Mouse (Mus musculus) hindbrain, postnatal 0 days (tissue): ENCODE results near the gene Spata7. TPM values are rescaled to one million over a fixed set of nuclear protein-coding genes. Genes with fewer than 3 reads are reported as not detected.
"Not testable (repeated sequence)": the region's sequence is repeated elsewhere in the genome, so short reads cannot be mapped to it uniquely, and the experiment has no call there.

Experiments
- ATAC-seq: fragments of 200-750 bp; cut with Nextera tagmentation; 2 replicates; pipeline ENCODE4 v1.8.0; 2017; ENCODE audit warnings: mild to moderate bottlenecking, moderate TSS enrichment, moderate library complexity
- DNase-seq: peaks from one replicate; pipeline ENCODE4 v3.0.0-alpha.2; 2015; ENCODE audit warnings: low spot score
- H3K27ac ChIP-seq: fragments of 300-500 bp; sonication (generic); 2 replicates; pipeline ENCODE4 v1.5.1; 2014; ENCODE audit warnings: mild to moderate bottlenecking
- H3K27me3 ChIP-seq: fragments of 300-500 bp; sonication (generic); 2 replicates; pipeline ENCODE4 v1.6.1; 2014; ENCODE audit warnings: low read length, mixed read lengths; ENCODE audit not compliant: insufficient read depth
- H3K36me3 ChIP-seq: fragments of 300-500 bp; sonication (generic); 2 replicates; pipeline ENCODE4 v1.6.1; 2014; ENCODE audit warnings: low read length, mixed read lengths; ENCODE audit not compliant: insufficient read depth
- H3K4me1 ChIP-seq: fragments of 300-500 bp; sonication (generic); 2 replicates; pipeline ENCODE4 v1.6.1; 2014; ENCODE audit warnings: antibody characterized with exemption, low read length, mixed read lengths; ENCODE audit not compliant: insufficient read depth
- H3K4me2 ChIP-seq: fragments of 300-500 bp; sonication (generic); 2 replicates; pipeline ENCODE4 v1.6.1; 2014; ENCODE audit warnings: low read depth, mild to moderate bottlenecking, low read length, moderate library complexity, mixed read lengths
- H3K4me3 ChIP-seq: fragments of 300-500 bp; sonication (generic); 2 replicates; pipeline ENCODE4 v1.5.1; 2014; ENCODE audit warnings: low read length
- H3K9ac ChIP-seq: fragments of 300-500 bp; sonication (generic); replicated peaks from 2 replicates; pipeline ENCODE4 v1.6.1; 2014; ENCODE audit warnings: mild to moderate bottlenecking, low read length, moderate library complexity, mixed read lengths
- H3K9me3 ChIP-seq: fragments of 300-500 bp; sonication (generic); 2 replicates; pipeline ENCODE4 v1.6.1; 2016; ENCODE audit warnings: low read length, mixed read lengths
- CTCF ChIP-seq: IDR thresholded peaks from 2 replicates; pipeline ENCODE4 v1.5.1; 2016; ENCODE audit warnings: antibody characterized with exemption, control low read depth, low read depth
- WGBS: fragments of 180-500 bp; shearing (Covaris S2); extraction: QIAGEN DNeasy Blood & Tissue Kit; methylation state at CpG from one replicate; pipeline ENCODE4 v1.1.7; 2014; 5-methylcytosine and 5-hydroxymethylcytosine counted together
- polyA plus RNA-seq: library from polyadenylated mRNA; unstranded; fragments of >200 nt; fragmentation: Nextera tagmentation; extraction: Ambion mirVana; gene quantifications from 2 replicates; pipeline ENCODE4 v1.2.1, GENCODE M21; 2015
- total RNA-seq: library from RNA; depleted of rRNA; stranded (reverse); fragments of >200 nt; gene quantifications from 2 replicates; pipeline ENCODE4 v1.2.3, GENCODE M21; 2014

The Spata7 gene
- total and polyA plus RNA-seq, 2 experiments from 2014 or later, result 34.0 to 35.0 TPM

- Histone ChIP-seq H3K4me2 (no peak overlapping the region), H3K9me3 (no peaks in the 10 kb centered on the region), H3K27me3 (no peaks in the 10 kb centered on the region), H3K9ac (no peak overlapping the region), H3K36me3 (no peaks in the 10 kb centered on the region), H3K27ac (no peak overlapping the region), H3K4me3 (no peak overlapping the region), H3K4me1 (no peaks in the 10 kb centered on the region)
- ATAC-seq (peak; percentile 45; the same call in 1 of the 2 replicates), DNase-seq (no peak)
- no peak for TF ChIP-seq CTCF
- 49% methylated on average over 5 of the region's 5 CpGs for WGBS
Measured at GRCm38 (mm10) chr12:98606595-98607290, 21.2 kb upstream of the Spata7 start.

GRCm38 (mm10) chr12:98610341-98610740, 17.6 kb upstream of the Spata7 start:
- no peak for TF ChIP-seq CTCF
- Histone ChIP-seq H3K4me3 (no peak overlapping the region), H3K9ac (no peak overlapping the region), H3K9me3 (no peaks in the 10 kb centered on the region), H3K27me3 (no peaks in the 10 kb centered on the region), H3K4me2 (no peak overlapping the region), H3K4me1 (no peaks in the 10 kb centered on the region), H3K36me3 (no peaks in the 10 kb centered on the region), H3K27ac (no peak overlapping the region)
- 79% methylated on average over 3 of the region's 3 CpGs for WGBS
- DNase-seq, result no peak
- no peak for ATAC-seq

GRCm38 (mm10) chr12:98614910-98615508, 12.9 kb upstream of the Spata7 start:
- Histone ChIP-seq H3K4me2 (no peak overlapping the region), H3K4me3 (no peak overlapping the region), H3K36me3 (no peaks in the 10 kb centered on the region), H3K27ac (no peak overlapping the region; the same call in 1 of the 2 replicates), H3K4me1 (no peaks in the 10 kb centered on the region), H3K9ac (0 out of 2 replicates have a peak overlapping the region, but pooled peaks have one; percentile 21), H3K9me3 (no peaks in the 10 kb centered on the region), H3K27me3 (no peaks in the 10 kb centered on the region)
- DNase-seq (no peak), ATAC-seq (peak; percentile 53; the same call in 1 of the 2 replicates)
- 77% methylated on average over 3 of the region's 3 CpGs for WGBS
- no peak for TF ChIP-seq CTCF

GRCm38 (mm10) chr12:98615746-98616145, 12.2 kb upstream of the Spata7 start:
- no peak overlapping the region for H3K9ac ChIP-seq
- H3K4me2 ChIP-seq, result no peak overlapping the region
- no peaks in the 10 kb centered on the region for H3K4me1 ChIP-seq
- no peak for TF ChIP-seq CTCF
- no peaks in the 10 kb centered on the region for H3K27me3 ChIP-seq
- WGBS, result 24% methylated on average over 5 of the region's 5 CpGs
- no peaks in the 10 kb centered on the region for H3K9me3 ChIP-seq
- H3K4me3 ChIP-seq, result no peak overlapping the region
- H3K36me3 ChIP-seq, result no peaks in the 10 kb centered on the region
- H3K27ac ChIP-seq, result no peak overlapping the region
- ATAC-seq (peak; percentile 72; the same call in 1 of the 2 replicates), DNase-seq (peak; percentile 42)

GRCm38 (mm10) chr12:98619496-98619895, 8.5 kb upstream of the Spata7 start:
- H3K9ac ChIP-seq, result no peak overlapping the region
- no peaks in the 10 kb centered on the region for H3K36me3 ChIP-seq
- H3K27ac ChIP-seq, result no peak overlapping the region
- no peaks in the 10 kb centered on the region for H3K9me3 ChIP-seq
- no peak for DNase-seq
- H3K4me2 ChIP-seq, result no peak overlapping the region
- no peaks in the 10 kb centered on the region for H3K27me3 ChIP-seq
- 32% methylated on average over 2 of the region's 2 CpGs for WGBS
- no peak for ATAC-seq
- no peak overlapping the region for H3K4me3 ChIP-seq
- no peak for TF ChIP-seq CTCF
- H3K4me1 ChIP-seq, result no peaks in the 10 kb centered on the region

- not testable (repeated sequence) for H3K4me1 ChIP-seq, H3K9ac ChIP-seq, H3K27me3 ChIP-seq, H3K4me2 ChIP-seq, H3K36me3 ChIP-seq, H3K9me3 ChIP-seq, H3K4me3 ChIP-seq, H3K27ac ChIP-seq
- DNase-seq, result peak; percentile 72
- TF ChIP-seq CTCF, result peak; percentile 68
- 20% methylated on average over 6 of the region's 6 CpGs for WGBS
- peak; percentile 61; the same call in 1 of the 2 replicates for ATAC-seq
Measured at GRCm38 (mm10) chr12:98620922-98621321, 7.0 kb upstream of the Spata7 start.

- H3K36me3 ChIP-seq, H3K4me3 ChIP-seq, H3K9me3 ChIP-seq, H3K9ac ChIP-seq, H3K27me3 ChIP-seq, ATAC-seq, DNase-seq, H3K4me1 ChIP-seq, H3K27ac ChIP-seq, H3K4me2 ChIP-seq: not testable (repeated sequence)
- 89% methylated on average over 10 of the region's 10 CpGs for WGBS
Measured at GRCm38 (mm10) chr12:98623266-98623665, 4.7 kb upstream of the Spata7 start.
